Mouse (Mus musculus) urinary bladder, postnatal 4 days (tissue): ENCODE data around the gene Cfap157.

Experiments
- DNase-seq, 2 experiments: peaks; one replicate each; pipeline ENCODE4 v3.0.0; 2021 to 2022; ENCODE audit warnings: low spot score in 2 of 2

The Cfap157 gene

DNA sequence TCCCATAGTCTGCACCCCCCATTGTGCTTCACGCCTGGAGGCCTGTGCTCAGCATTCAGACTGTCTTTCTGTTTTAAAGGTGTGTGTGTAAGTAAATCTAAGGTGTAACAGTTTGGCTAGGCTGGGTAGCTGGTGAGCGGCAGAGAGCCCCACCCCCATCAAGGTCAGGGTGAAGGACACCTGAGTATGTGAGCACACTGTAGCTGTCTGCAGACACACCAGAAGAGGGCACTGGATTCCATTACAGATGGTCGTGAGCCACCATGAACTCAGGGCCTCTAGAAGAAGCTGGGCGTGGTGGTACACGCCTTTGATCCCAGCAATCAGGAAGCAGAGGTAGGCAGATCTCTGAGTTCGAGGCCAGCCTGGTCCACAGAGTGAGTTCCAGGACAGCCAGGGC lies 2.5 kb downstream of the Cfap157 start:
- DNase-seq: no peak

DNA sequence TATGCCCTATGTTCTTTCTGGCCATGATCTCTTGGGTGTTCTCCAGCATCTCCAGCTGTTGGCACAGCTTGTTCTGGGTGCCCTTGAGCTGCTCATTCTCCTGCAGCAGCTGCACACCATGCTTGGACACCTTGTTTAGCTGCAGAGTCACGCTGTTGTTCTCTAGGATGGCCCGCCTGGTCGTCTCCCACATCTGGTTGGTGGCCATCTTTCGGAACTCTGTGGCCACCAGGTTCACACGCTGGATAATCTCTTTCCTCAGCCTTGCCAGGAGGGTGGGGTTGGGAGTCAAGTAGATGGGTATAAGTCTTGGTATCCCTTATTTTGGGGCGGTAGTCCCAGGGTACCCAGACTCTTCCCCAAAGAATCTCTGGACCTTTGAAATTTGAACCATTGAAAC lies 4.5 kb downstream of the Cfap157 start:
- no peak for DNase-seq

DNA sequence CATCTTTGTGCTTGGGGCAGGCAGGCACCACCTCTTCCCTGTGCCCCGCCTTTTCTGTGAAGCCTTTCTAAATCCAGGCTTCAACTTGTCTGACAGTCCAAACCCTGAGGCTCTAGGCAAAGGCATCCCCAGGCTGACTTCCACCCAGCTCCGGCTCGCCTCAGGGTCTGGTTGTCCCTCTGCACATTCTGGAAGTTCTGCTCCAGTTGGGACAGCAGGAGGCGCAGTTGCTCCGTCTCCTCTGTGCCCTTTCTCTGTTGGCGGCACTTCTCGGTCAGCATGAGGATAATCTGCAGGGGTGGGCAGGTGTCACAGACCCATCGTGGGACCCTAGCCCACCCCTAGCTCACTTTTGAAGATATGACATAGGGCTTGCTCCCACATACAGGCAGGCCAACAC lies 5.1 kb downstream of the Cfap157 start:
- DNase-seq: peak; percentile 66 to 74

GRCm38 (mm10) chr2:32778081-32778480 lies 6.1 kb downstream of the Cfap157 start:
- DNase-seq: no peak

DNA sequence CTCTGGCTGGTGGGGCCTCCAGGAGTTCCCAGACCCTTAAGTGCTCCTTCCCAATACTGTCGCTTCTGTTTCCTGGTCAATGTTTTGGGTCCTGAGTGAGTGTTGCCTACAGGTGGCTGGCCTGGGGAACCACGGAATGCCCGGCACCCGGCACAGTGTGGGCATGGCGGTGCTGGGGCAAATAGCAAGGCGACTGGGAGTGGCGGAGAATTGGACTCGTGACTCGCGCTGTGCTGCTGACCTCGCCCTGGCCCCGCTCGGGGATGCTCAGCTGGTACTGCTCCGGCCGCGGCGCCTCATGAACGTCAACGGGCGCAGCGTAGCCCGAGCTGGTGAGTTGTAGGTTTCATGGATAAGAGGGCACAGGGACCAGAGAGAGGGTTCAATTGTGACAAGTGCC lies 8.0 kb downstream of the Cfap157 start:
- DNase-seq: no peak

DNA sequence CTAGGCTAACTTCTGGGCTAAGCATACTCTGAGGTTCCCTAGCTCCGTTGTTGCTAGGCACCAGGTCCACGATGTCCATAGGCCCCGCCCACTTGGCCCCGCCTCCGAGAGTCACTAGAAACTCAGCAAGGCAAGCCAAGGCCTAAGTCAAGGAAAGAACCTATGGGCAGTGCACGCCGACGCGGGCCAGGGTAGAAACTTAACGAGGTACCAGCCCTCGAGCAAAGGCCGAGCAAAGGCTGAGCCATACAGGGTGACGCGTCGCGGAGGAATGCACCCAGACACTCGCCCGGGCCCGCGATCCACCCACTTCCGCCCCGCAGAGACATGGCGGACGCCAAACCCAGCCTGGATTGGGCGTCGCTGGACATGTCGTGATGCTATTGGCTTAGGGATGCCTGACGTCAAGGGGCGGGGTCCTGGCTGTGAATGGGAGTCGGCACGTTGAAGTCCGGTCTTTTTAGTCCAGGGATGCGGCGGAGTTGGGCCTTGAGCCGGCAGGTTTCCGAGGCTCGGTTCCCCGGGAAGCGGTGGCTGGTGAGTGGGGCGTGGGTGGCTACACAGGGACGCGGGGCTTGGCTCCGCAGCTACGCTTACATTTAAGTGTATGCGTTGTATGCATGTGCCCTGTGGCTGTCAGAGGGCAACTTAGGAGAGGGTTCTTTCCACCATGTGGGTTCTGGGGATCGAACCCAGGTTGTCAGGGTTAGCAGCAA lies 8.7 kb downstream of the Cfap157 start, which contains the start of the genes Ttc16 and Ptrh1:
Gene Ttc16 (minus strand): TSS at position 275 of the 716 bp plus-strand sequence.
Gene Ptrh1 (plus strand): TSS at position 428 of the 716 bp plus-strand sequence.
- peak; percentile 96 to 98 for DNase-seq

GRCm38 (mm10) chr2:32772626-32773279 lies 11.5 kb downstream of the Cfap157 start:
- no peak for DNase-seq

DNA sequence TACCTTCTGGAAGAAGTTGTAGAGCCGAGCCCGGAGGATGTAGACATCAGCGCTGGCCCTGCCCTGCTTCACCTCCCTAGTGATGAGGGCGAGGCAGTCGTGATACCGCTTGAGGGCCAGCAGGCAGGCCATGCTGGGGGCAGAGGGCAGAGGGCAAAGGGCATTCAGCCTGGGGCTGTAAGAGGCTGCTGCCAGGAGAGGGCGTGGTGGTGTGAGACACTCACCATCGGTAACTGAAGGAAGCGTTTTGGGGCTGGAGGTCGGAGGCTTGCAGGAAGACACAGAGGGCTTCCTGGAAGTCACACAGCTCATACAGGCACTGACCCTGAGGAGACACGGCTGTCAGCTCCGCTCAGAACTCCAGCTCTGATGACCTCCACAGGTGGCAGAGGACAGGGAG lies 12.3 kb downstream of the Cfap157 start:
- no peak for DNase-seq

GRCm38 (mm10) chr2:32769327-32770085 lies 14.7 kb downstream of the Cfap157 start:
- DNase-seq: no peak

GRCm38 (mm10) chr2:32768661-32769285 lies 15.5 kb downstream of the Cfap157 start:
- DNase-seq: no peak

DNA sequence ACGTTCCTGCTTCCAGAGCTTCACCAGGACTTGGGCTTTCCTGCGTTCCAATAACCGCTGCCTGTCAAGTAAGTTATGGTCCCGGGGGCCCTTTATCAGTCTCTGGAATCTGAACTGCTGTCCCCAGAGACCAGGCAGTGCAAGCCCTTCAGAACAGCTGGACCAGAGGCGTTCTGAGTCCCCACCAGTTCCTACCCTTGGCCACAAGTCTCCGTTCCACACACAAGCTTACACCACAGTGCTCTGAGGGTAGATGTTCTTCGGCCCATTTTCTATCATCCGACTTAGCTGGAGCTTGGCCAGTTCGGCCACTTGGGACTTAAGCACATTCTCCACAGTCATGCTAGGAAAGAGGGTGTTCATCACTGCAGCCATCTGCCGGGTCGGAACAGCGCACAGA lies 17.0 kb downstream of the Cfap157 start:
- DNase-seq: no peak

- DNase-seq: no peak
Measured at GRCm38 (mm10) chr2:32763353-32763752, 20.9 kb downstream of the Cfap157 start.

DNA sequence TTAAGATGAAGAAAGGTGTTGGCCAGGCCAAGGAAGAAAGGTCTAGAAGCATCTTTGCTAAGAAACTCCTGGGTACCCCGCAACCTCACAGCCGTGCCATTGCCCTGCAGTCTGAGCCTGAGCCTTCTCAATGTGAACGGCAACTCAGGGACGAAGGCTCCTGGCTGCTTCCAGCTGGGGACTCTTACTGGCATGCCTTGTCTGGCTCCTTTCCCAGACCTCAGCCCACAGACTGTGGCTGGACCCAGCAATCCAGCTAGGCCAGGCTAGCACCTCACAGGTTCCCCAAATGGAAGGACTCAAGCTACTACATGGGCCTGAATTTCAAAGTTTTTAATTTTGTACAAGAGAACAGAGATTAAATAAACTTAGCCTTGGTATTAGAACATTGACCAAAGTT lies 22.4 kb downstream of the Cfap157 start:
- DNase-seq: no peak

GRCm38 (mm10) chr2:32761361-32761760 lies 22.9 kb downstream of the Cfap157 start:
- no peak for DNase-seq

DNA sequence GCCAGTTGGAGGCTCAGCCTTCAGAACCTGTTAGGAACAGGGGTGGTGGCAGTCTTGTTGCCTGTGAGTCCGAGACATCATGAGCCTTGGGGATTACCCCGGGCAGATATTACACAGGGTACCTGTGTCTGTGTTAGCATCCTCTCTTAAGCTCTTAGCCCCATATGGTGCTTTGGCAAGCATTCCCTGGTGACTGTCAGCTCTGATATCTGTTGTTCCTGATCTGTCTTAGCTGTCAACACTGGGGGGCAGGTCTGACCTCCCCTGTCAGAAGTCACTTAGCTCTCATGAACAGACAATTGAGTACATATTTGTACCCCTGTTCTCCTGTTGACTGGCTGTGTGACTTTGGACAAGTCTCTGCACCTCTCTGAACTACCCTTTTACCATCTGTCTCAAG lies 25.2 kb downstream of the Cfap157 start:
- no peak for DNase-seq

DNA sequence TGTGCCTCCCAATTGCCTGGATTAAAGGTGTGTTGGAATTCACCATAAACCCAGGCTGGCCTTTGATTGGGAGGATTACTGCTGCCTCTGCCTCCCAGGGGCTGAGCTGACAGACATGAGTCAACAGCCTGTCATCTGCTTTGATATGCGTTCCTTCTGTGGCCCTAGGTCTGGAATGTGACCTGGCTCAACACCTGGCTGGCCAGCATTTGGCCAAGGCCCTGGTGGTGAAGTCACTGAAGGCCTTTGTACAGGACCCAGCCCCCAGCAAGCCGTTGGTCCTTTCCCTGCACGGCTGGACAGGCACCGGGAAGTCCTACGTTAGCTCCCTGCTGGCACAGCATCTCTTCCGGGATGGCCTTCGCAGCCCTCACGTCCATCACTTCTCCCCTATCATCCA lies 25.7 kb downstream of the Cfap157 start:
- DNase-seq: no peak

DNA sequence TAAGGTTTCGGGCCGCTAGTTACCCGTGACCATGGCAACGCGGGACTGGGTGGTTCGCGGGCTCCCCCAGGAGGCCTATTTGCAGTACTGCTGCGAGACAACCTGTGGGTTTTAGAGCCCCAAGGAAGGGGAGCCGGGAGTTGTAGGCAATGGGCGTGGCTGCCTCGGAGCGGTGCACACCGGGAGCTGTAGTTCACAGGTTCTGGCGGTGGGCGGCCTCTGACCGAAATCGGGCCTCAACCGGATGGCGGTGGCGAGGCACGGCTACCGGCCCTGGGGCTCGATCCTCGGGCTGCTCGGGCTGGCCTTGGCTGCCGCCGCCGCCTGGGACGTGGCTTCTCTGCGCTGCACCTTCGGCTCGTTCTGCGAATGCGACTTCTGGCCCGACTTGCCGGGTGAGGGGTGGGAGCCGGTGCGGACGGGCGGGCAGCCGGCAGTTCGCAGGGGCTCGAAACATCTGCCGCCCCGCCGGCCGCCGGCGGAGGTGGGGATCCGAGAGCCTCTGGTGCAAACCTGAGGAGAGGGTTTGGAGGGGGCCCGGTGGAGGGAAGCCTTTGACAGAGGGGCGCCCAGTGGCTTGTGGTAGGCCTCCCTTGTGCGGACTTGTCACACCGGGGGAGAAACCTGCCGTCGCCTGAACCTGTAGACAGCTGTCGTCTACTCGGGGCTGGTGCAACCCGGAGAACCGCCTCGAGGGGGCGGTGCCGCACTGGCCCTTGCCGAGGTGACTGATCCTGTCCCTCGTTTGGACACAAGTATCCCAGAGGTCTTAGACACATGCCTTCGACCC lies 27.0 kb downstream of the Cfap157 start, which contains the start of gene Tor2a:
Gene Tor2a (plus strand): TSS at position 179 of the 790 bp plus-strand sequence.
- DNase-seq: peak; percentile 96 to 98

DNA sequence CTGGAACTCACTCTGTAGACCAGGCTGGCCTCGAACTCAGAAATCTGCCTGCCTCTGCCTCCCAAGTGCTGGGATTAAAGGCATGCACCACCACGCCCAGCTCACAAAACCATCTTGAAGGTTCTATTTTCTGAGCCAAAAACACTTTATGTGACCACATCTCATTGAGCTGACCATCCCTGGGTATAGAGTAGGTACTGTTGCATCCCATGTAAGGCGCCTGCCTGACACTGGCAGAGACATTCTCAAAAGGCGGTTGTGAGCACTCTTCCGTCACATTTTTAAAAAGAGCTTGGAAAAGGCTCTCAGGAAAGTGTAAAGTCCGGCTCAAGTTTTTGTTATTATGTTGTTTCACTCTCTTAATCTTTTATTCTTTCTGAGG lies 27.6 kb downstream of the Cfap157 start:
- no peak for DNase-seq

GRCm38 (mm10) chr2:32752181-32752580 lies 32.0 kb downstream of the Cfap157 start:
- no peak for DNase-seq

GRCm38 (mm10) chr2:32751665-32752033 lies 32.6 kb downstream of the Cfap157 start:
- no peak for DNase-seq
